Mouse (Mus musculus) kidney, adult 9 months (tissue): ENCODE measurements around the gene Pak6.
A peak's percentile ranks its signal among the peaks of the same experiment; 100 is the strongest.

Experiments used
- DNase-seq: peaks from one replicate; pipeline ENCODE4 v3.0.0; 2022

Pak6 gene

GRCm38 (mm10) chr2:118700179-118701062 lies 37.3 kb downstream of the Pak6 start:
- peak; percentile 90 for DNase-seq

GRCm38 (mm10) chr2:118701161-118701560 lies 38.1 kb downstream of the Pak6 start:
- DNase-seq: no peak

- no peak for DNase-seq
Measured at GRCm38 (mm10) chr2:118701971-118702882, 39.1 kb downstream of the Pak6 start.

- DNase-seq: peak; percentile 58
Measured at GRCm38 (mm10) chr2:118702883-118703761, 40.0 kb downstream of the Pak6 start.

- DNase-seq: no peak
Measured at GRCm38 (mm10) chr2:118703913-118704730, 41.0 kb downstream of the Pak6 start, which contains the start of gene Ankrd63. Gene Ankrd63 (minus strand): TSS chr2:118703963.

- no peak for DNase-seq
Measured at GRCm38 (mm10) chr2:118706436-118706835, 43.3 kb downstream of the Pak6 start.

- DNase-seq: no peak
Measured at GRCm38 (mm10) chr2:118708472-118708871, 45.4 kb downstream of the Pak6 start.

GRCm38 (mm10) chr2:118709655-118710221 lies 46.6 kb downstream of the Pak6 start:
- DNase-seq: no peak

GRCm38 (mm10) chr2:118711038-118711494 lies 48.0 kb downstream of the Pak6 start:
- DNase-seq: no peak

GRCm38 (mm10) chr2:118713631-118714030 lies 50.5 kb downstream of the Pak6 start:
- DNase-seq: no peak

GRCm38 (mm10) chr2:118714230-118714629 lies 51.1 kb downstream of the Pak6 start:
- no peak for DNase-seq

- no peak for DNase-seq
Measured at GRCm38 (mm10) chr2:118716677-118717076, 53.6 kb downstream of the Pak6 start.

GRCm38 (mm10) chr2:118723693-118724486 lies 60.8 kb downstream of the Pak6 start:
- DNase-seq: no peak

GRCm38 (mm10) chr2:118725511-118725910 lies 62.4 kb downstream of the Pak6 start:
- DNase-seq: peak; percentile 67

- no peak for DNase-seq
Measured at GRCm38 (mm10) chr2:118726873-118727272, 63.8 kb downstream of the Pak6 start.

GRCm38 (mm10) chr2:118727911-118728310 lies 64.8 kb downstream of the Pak6 start:
- no peak for DNase-seq

GRCm38 (mm10) chr2:118728337-118728736 lies 65.2 kb downstream of the Pak6 start, which contains the start of gene Plcb2:
Gene Plcb2 (minus strand): TSS chr2:118728438.
- no peak for DNase-seq

- DNase-seq: no peak
Measured at GRCm38 (mm10) chr2:118729194-118729593, 66.1 kb downstream of the Pak6 start.

GRCm38 (mm10) chr2:118729816-118730621 lies 66.9 kb downstream of the Pak6 start:
- no peak for DNase-seq
